Mouse (Mus musculus) G1E (cell line): ENCODE data around the gene Tmem94.

Source experiments
- CTCF ChIP-seq: IDR thresholded peaks from 2 replicates; pipeline ENCODE4 v1.5.1; 2012; ENCODE audit warnings: low read depth, low read length, inconsistent platforms, mixed read lengths
- GATA1 ChIP-seq: IDR thresholded peaks from 2 replicates; pipeline ENCODE4 v1.6.1; 2012; ENCODE audit warnings: borderline replicate concordance, low read length, inconsistent platforms, mixed read lengths
- GATA2 ChIP-seq: IDR thresholded peaks from 2 replicates; pipeline ENCODE4 v1.6.1; 2012; ENCODE audit warnings: low read depth, low read length, inconsistent platforms, borderline replicate concordance

- no peak for TF ChIP-seq CTCF
- TF ChIP-seq GATA1 = no peak
- no peak for TF ChIP-seq GATA2
Observed at GRCm38 (mm10) chr11:115803072-115803709, 38.0 kb downstream of the Tmem94 start.
